Mouse (Mus musculus): ENCODE data around the gene Tbc1d9b.
A peak's percentile ranks its signal among the peaks of the same experiment; 100 is the strongest.

DNA sequence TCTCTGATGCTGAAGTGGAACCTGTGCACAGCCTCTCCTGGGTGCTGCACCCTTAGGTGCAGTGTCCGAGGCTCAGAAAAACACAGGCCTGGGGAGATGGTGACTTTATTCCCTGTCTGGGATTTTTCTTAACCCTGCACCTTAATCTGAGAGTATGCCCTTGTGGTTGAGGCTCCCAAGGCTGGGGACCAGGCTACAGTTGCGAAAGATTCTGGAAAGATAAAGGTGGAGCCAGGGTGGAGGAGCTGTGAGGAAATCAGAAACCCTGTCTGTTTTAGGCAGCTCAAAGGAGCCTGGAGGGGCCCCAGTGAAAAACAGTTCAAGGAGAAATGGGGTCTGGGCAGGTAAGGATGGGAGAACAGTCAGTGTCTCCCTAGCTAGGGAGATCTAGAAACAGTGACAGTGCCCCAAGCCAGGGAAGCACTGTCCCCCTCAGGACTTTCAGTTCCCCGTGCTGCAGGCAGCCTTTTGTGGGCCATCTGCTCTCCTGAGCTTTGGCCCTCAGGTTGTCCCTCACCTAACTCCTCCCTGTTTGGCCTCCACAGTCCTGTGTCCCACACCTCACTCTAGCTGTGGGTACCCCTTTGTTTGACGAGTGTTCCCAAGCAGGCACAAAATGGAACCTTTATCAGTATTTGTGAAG lies 85.6 kb downstream of the Tbc1d9b start:
- TF ChIP-seq TAL1 (IDR thresholded peaks at IDR 0.05; ENCODE audit: low read length), result no peak
- TF ChIP-seq GATA1 (IDR thresholded peaks at IDR 0.05; ENCODE audit: low read length), result 0 out of 2 replicates have a peak, but pooled peaks have one; percentile 7

Data from erythroblast, embryonic 14.5 days (primary cell).